Mouse (Mus musculus) liver, embryonic 15.5 days (tissue): Measurements from ENCODE around the gene Snd1. TPM values are rescaled to one million over a fixed set of nuclear protein-coding genes. Genes with fewer than 3 reads are reported as not detected.

Source experiments
- ATAC-seq: fragments of 200-750 bp; cut with Nextera tagmentation; 2 replicates; pipeline ENCODE4 v1.8.0; 2017; ENCODE audit warnings: moderate number of reproducible peaks, mild to moderate bottlenecking, moderate library complexity; ENCODE audit not compliant: insufficient read depth
- H3K27ac ChIP-seq: fragments of 300-500 bp; sonication (generic); replicated peaks from 2 replicates; pipeline ENCODE4 v1.5.1; 2015; ENCODE audit warnings: mild to moderate bottlenecking, inconsistent platforms
- H3K27me3 ChIP-seq: fragments of 300-500 bp; sonication (generic); 2 replicates; pipeline ENCODE4 v1.6.1; 2015; ENCODE audit warnings: mild to moderate bottlenecking, inconsistent platforms
- H3K36me3 ChIP-seq: fragments of 300-500 bp; sonication (generic); replicated peaks from 2 replicates; pipeline ENCODE4 v1.6.1; 2015; ENCODE audit warnings: moderate library complexity, mild to moderate bottlenecking, inconsistent platforms
- H3K4me1 ChIP-seq: fragments of 300-500 bp; sonication (generic); replicated peaks from 2 replicates; pipeline ENCODE4 v1.6.1; 2015; ENCODE audit warnings: inconsistent platforms
- H3K4me2 ChIP-seq: fragments of 300-500 bp; sonication (generic); 2 replicates; pipeline ENCODE4 v1.6.1; 2015; ENCODE audit warnings: moderate library complexity, mild to moderate bottlenecking, inconsistent platforms
- H3K4me3 ChIP-seq: fragments of 300-500 bp; sonication (generic); replicated peaks from 2 replicates; pipeline ENCODE4 v1.5.1; 2015; ENCODE audit warnings: mild to moderate bottlenecking, inconsistent platforms
- H3K9ac ChIP-seq: fragments of 300-500 bp; sonication (generic); 2 replicates; pipeline ENCODE4 v1.6.1; 2015; ENCODE audit warnings: moderate library complexity, mild to moderate bottlenecking, inconsistent platforms
- H3K9me3 ChIP-seq: fragments of 300-500 bp; sonication (generic); replicated peaks from 2 replicates; pipeline ENCODE4 v1.6.1; 2016; ENCODE audit warnings: inconsistent platforms
- WGBS: fragments of 180-500 bp; shearing (Covaris S2); methylation state at CpG from one replicate; pipeline ENCODE4 v1.1.7; 2015; ENCODE audit warnings: mixed read lengths; ENCODE audit not compliant: insufficient replicate concordance; 5-methylcytosine and 5-hydroxymethylcytosine counted together
- polyA plus RNA-seq: library from polyadenylated mRNA; unstranded; fragments of >200 nt; fragmentation: Nextera tagmentation; extraction: Ambion mirVana; gene quantifications from 2 replicates; pipeline ENCODE4 v1.2.1, GENCODE M21; 2015

Snd1 gene
- polyA plus RNA-seq, 1 experiment from 2014 or later = 51.1 TPM

- peak; percentile 72 for ATAC-seq
- Histone ChIP-seq H3K9ac (no peak overlapping the region), H3K27me3 (no peaks in the 10 kb centered on the region), H3K4me2 (no peak overlapping the region), H3K4me3 (no peak overlapping the region), H3K36me3 (no peaks in the 10 kb centered on the region), H3K27ac (peak overlapping the region; percentile 10; the same call in 1 of the 2 replicates), H3K4me1 (peaks cover 29% of the 10 kb centered on the region), H3K9me3 (no peaks in the 10 kb centered on the region)
- WGBS = 48% methylated on average over 6 of the region's 6 CpGs
These were observed 160.8 kb downstream of the Snd1 start for GRCm38 (mm10) chr6:28635531-28636348.

DNA sequence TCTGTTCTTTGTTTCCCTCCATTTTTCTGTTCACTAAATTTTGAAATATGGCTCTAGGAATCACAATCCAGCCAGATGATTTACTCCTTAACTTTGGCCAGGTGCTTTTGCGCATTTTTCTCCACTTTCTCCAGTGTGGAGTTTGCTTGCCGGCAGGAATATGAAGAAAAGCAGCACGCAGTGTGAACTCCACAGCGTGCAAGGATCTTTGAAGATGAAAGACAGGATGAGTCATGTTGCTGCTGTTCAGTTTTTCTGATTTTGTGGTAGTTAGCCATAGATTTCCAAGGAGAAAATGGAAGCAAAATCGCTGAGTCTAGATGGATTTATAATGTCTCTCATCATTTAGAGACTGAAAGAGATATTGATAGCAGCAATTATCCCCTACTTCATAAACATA, 165.1 kb downstream of the Snd1 start:
- Histone ChIP-seq H3K4me1 (peaks cover 21% of the 10 kb centered on the region), H3K27me3 (no peaks in the 10 kb centered on the region), H3K36me3 (no peaks in the 10 kb centered on the region), H3K27ac (no peak overlapping the region), H3K4me2 (no peak overlapping the region), H3K4me3 (no peak overlapping the region), H3K9me3 (no peaks in the 10 kb centered on the region), H3K9ac (no peak overlapping the region)
- 84% methylated on average over 5 of the region's 5 CpGs for WGBS
- ATAC-seq = no peak

DNA sequence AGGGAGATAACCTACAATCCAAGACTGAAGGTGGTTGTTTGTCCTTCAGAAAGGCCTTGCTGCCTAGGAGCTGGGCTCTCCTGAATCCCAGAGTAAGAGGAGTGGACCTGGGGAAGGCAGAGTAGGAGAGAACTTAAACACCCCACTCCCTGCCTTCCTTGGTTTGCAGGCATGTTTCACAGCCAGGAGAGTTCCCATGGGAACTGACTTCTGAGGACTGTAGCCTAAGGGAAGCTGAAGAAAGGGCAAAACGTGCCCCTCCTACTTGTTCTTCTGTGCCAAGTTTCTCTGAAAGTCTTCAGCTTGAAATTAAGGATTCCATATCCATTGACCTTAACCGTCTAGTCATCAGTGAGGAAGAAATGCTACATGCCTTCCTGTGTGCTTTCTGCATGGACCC, 168.0 kb downstream of the Snd1 start:
- 44% methylated on average over 2 of the region's 2 CpGs for WGBS
- no peak overlapping the region for H3K4me3 ChIP-seq
- ATAC-seq = no peak
- H3K4me1 ChIP-seq = no peaks in the 10 kb centered on the region; the same call in 1 of the 2 replicates
- H3K27ac ChIP-seq = no peak overlapping the region
- H3K36me3 ChIP-seq = no peaks in the 10 kb centered on the region
- no peak overlapping the region for H3K4me2 ChIP-seq
- no peaks in the 10 kb centered on the region for H3K9me3 ChIP-seq
- no peaks in the 10 kb centered on the region for H3K27me3 ChIP-seq
- no peak overlapping the region for H3K9ac ChIP-seq

DNA sequence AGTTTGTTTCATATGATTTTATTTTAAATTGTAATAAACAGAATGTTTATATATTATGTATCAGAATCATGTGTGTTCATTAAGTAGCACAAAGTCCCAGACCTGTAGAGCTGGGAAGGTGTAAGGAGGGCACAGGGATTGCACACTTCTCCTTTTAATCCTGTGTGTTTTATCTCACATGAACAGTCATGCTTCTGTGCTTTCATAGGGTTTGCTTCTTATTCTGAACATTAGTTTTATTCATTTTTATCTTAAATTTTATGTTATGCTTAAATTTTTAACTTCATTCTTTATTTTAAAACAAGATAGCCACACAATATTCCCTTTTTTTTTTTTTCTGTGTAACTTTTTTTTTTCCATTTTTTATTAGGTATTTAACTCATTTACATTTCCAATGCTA, 170.3 kb downstream of the Snd1 start:
- H3K9ac ChIP-seq = no peak overlapping the region
- no peak overlapping the region for H3K27ac ChIP-seq

GRCm38 (mm10) chr6:28656511-28656910, 181.6 kb downstream of the Snd1 start:
- no peak overlapping the region for H3K4me3 ChIP-seq
- WGBS = 83% methylated on average over 5 of the region's 5 CpGs
- no peak overlapping the region for H3K9ac ChIP-seq
- H3K27me3 ChIP-seq = no peaks in the 10 kb centered on the region
- no peaks in the 10 kb centered on the region for H3K36me3 ChIP-seq
- no peak for ATAC-seq
- H3K4me2 ChIP-seq = no peak overlapping the region
- no peaks in the 10 kb centered on the region for H3K9me3 ChIP-seq
- no peak overlapping the region for H3K27ac ChIP-seq
- no peaks in the 10 kb centered on the region for H3K4me1 ChIP-seq

More for the DNA sequence above, 170.3 kb downstream of the Snd1 start:
- ATAC-seq = no peak
- Histone ChIP-seq H3K36me3 (no peaks in the 10 kb centered on the region), H3K4me2 (no peak overlapping the region), H3K4me3 (no peak overlapping the region), H3K9me3 (no peaks in the 10 kb centered on the region), H3K4me1 (no peaks in the 10 kb centered on the region; the same call in 1 of the 2 replicates), H3K27me3 (no peaks in the 10 kb centered on the region)

DNA sequence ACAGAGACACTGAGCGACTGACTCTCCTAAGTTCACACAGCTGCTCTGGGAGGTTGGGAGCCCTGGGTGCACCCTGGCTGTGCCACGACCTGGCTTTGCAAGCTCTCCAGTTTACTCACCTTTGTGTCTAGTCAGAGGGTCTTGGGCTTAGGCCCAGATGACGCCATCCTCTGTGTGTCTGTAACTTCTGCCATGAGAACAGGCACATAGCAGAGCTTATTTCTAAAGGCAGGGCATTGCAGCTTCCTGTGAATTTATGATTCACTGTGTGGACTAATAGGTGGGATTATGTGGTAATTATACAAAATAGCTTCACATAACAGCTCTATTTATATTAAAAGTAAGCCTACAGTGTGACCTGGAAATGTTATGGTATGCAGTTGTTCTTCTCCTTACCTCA, 188.1 kb downstream of the Snd1 start:
- Histone ChIP-seq H3K36me3 (no peaks in the 10 kb centered on the region), H3K4me2 (no peak overlapping the region), H3K9ac (no peak overlapping the region), H3K9me3 (no peaks in the 10 kb centered on the region), H3K4me1 (no peaks in the 10 kb centered on the region), H3K4me3 (no peak overlapping the region), H3K27me3 (no peaks in the 10 kb centered on the region), H3K27ac (no peak overlapping the region)
- WGBS = 71% methylated on average over 3 of the region's 3 CpGs
- ATAC-seq = no peak

- ATAC-seq = no peak
These were observed 188.7 kb downstream of the Snd1 start for GRCm38 (mm10) chr6:28663670-28664069.

DNA sequence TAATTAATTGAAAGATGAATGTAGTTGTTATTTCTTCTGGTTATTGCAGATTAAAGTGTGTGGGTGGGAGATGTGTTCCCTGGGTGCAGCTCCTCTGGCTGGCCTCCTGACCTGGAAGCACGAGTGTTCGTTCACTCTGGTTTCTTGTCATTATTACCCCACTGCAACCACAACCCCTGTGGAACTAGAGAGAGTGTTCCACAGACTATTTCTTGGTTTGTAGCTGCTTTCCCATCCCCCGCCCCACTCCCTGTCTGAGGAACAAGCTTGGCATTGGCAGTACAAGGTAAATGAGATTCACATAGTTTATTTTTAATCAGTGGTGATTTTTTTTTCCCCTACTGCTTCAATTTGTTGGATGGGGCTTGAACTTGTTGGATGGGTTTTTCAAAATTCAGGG, 189.8 kb downstream of the Snd1 start:
- Histone ChIP-seq H3K4me1 (no peaks in the 10 kb centered on the region), H3K4me3 (no peak overlapping the region), H3K9me3 (no peaks in the 10 kb centered on the region), H3K36me3 (peaks cover 8% of the 10 kb centered on the region; the same call in 1 of the 2 replicates), H3K27me3 (no peaks in the 10 kb centered on the region), H3K4me2 (no peak overlapping the region), H3K27ac (no peak overlapping the region), H3K9ac (no peak overlapping the region)
- 78% methylated on average over 3 of the region's 3 CpGs for WGBS
- ATAC-seq = no peak

More at GRCm38 (mm10) chr6:28663670-28664069, 188.7 kb downstream of the Snd1 start:
- WGBS = 78% methylated on average over 5 of the region's 5 CpGs
- H3K9ac ChIP-seq = no peak overlapping the region
- H3K4me2 ChIP-seq = no peak overlapping the region
- no peak overlapping the region for H3K4me3 ChIP-seq
- H3K36me3 ChIP-seq = no peaks in the 10 kb centered on the region
- H3K4me1 ChIP-seq = no peaks in the 10 kb centered on the region
- H3K27ac ChIP-seq = no peak overlapping the region
- H3K27me3 ChIP-seq = no peaks in the 10 kb centered on the region
- no peaks in the 10 kb centered on the region for H3K9me3 ChIP-seq

- Histone ChIP-seq H3K9ac (no peak overlapping the region), H3K4me2 (no peak overlapping the region), H3K9me3 (no peaks in the 10 kb centered on the region), H3K4me3 (no peak overlapping the region), H3K27me3 (no peaks in the 10 kb centered on the region), H3K36me3 (peaks cover 13% of the 10 kb centered on the region), H3K27ac (no peak overlapping the region), H3K4me1 (no peaks in the 10 kb centered on the region)
- WGBS = 71% methylated on average over 1 of the region's 1 CpGs
- no peak for ATAC-seq
These were observed 192.6 kb downstream of the Snd1 start for GRCm38 (mm10) chr6:28667586-28667985.

- Histone ChIP-seq H3K27me3 (no peaks in the 10 kb centered on the region), H3K27ac (no peak overlapping the region), H3K4me3 (no peak overlapping the region), H3K36me3 (peaks cover 13% of the 10 kb centered on the region), H3K9me3 (no peaks in the 10 kb centered on the region), H3K4me2 (no peak overlapping the region), H3K9ac (no peak overlapping the region), H3K4me1 (no peaks in the 10 kb centered on the region)
- WGBS = 87% methylated on average over 5 of the region's 5 CpGs
- no peak for ATAC-seq
These were observed 194.3 kb downstream of the Snd1 start for GRCm38 (mm10) chr6:28669251-28669650.

- Histone ChIP-seq H3K36me3 (peaks cover 13% of the 10 kb centered on the region), H3K4me3 (no peak overlapping the region), H3K9me3 (no peaks in the 10 kb centered on the region), H3K27me3 (no peaks in the 10 kb centered on the region), H3K9ac (no peak overlapping the region), H3K27ac (no peak overlapping the region), H3K4me2 (no peak overlapping the region), H3K4me1 (no peaks in the 10 kb centered on the region)
- ATAC-seq = no peak
- WGBS = 74% methylated on average over 1 of the region's 1 CpGs
These were observed 197.4 kb downstream of the Snd1 start for GRCm38 (mm10) chr6:28672388-28672787.

GRCm38 (mm10) chr6:28674686-28675085, 199.7 kb downstream of the Snd1 start:
- ATAC-seq = no peak

More at GRCm38 (mm10) chr6:28674686-28675085, 199.7 kb downstream of the Snd1 start:
- Histone ChIP-seq H3K4me2 (no peak overlapping the region), H3K4me1 (peaks cover 3% of the 10 kb centered on the region; the same call in 1 of the 2 replicates), H3K9ac (no peak overlapping the region), H3K27me3 (no peaks in the 10 kb centered on the region), H3K4me3 (no peak overlapping the region), H3K36me3 (peaks cover 5% of the 10 kb centered on the region), H3K27ac (no peak overlapping the region), H3K9me3 (no peaks in the 10 kb centered on the region)
- 82% methylated on average over 1 of the region's 1 CpGs for WGBS
